Mouse (Mus musculus) mouse trophoblast stem cell (cell line): ENCODE results near the gene Gm42372.

Experiments
- in situ Hi-C, 2 experiments: fragments of 300-500 bp; cut with MseI, MboI; formaldehyde crosslinking; loops; 2 replicates in 1 of 2; 3 replicates in 1 of 2; pipeline ENCODE4 v1.15.1; 2025

Gene Gm42372

GRCm38 (mm10) chr7:16956410-16957265 lies 26.2 kb upstream of the Gm42372 start:
- in situ Hi-C loops, result no loop called here

GRCm38 (mm10) chr7:16959539-16960187 lies 23.2 kb upstream of the Gm42372 start, which contains the start of gene Pnmal1:
Pnmal1 (plus strand) TSS chr7:16959679.
- in situ Hi-C loops, result loop anchor here in 1 of 2 experiments (5.0 kb wide), 1 partner anchor 38 kb away; no protein-coding TSS in a partner anchor

GRCm38 (mm10) chr7:16961678-16962077 lies 21.2 kb upstream of the Gm42372 start:
- in situ Hi-C loops, result loop anchor here in 1 of 2 experiments (5.0 kb wide), 1 partner anchor 36 kb away; no protein-coding TSS in a partner anchor

GRCm38 (mm10) chr7:16968414-16968813 lies 14.5 kb upstream of the Gm42372 start:
- in situ Hi-C loops, result no loop called here

- in situ Hi-C loops, result no loop called here
These were observed 11.7 kb upstream of the Gm42372 start for GRCm38 (mm10) chr7:16971160-16971559.

GRCm38 (mm10) chr7:16974018-16974417 lies 8.9 kb upstream of the Gm42372 start:
- in situ Hi-C loops, result no loop called here

GRCm38 (mm10) chr7:16976298-16976697 lies 6.6 kb upstream of the Gm42372 start:
- in situ Hi-C loops, result no loop called here

- in situ Hi-C loops, result no loop called here
These were observed 4.7 kb upstream of the Gm42372 start for GRCm38 (mm10) chr7:16978173-16978572.

- in situ Hi-C loops, result no loop called here
These were observed 4.3 kb upstream of the Gm42372 start for GRCm38 (mm10) chr7:16978593-16978992.

GRCm38 (mm10) chr7:16980348-16980747 lies 2.5 kb upstream of the Gm42372 start:
- in situ Hi-C loops, result no loop called here

GRCm38 (mm10) chr7:16987541-16988149 lies 4.8 kb downstream of the Gm42372 start:
- in situ Hi-C loops, result no loop called here

- in situ Hi-C loops, result no loop called here
These were observed 5.5 kb downstream of the Gm42372 start for GRCm38 (mm10) chr7:16988405-16988804.

GRCm38 (mm10) chr7:16990006-16990744 lies 7.3 kb downstream of the Gm42372 start:
- in situ Hi-C loops, result loop anchor here in 1 of 2 experiments (10.0 kb wide), 1 partner anchor 55 kb away; no protein-coding TSS in a partner anchor

- in situ Hi-C loops, result loop anchor here in 1 of 2 experiments (10.0 kb wide), 1 partner anchor 57 kb away; no protein-coding TSS in a partner anchor
These were observed 9.0 kb downstream of the Gm42372 start for GRCm38 (mm10) chr7:16991681-16992450.

- in situ Hi-C loops, result loop anchor here in 1 of 2 experiments (10.0 kb wide), 1 partner anchor 58 kb away; no protein-coding TSS in a partner anchor
These were observed 9.5 kb downstream of the Gm42372 start, which contains the start of gene Ccdc8 for GRCm38 (mm10) chr7:16992451-16992807. Ccdc8 (plus strand) TSS chr7:16992708.

GRCm38 (mm10) chr7:16993651-16994399 lies 10.9 kb downstream of the Gm42372 start:
- in situ Hi-C loops, result loop anchor here in 1 of 2 experiments (10.0 kb wide), 1 partner anchor 59 kb away; no protein-coding TSS in a partner anchor

- in situ Hi-C loops, result loop anchor here in 1 of 2 experiments (10.0 kb wide), 1 partner anchor 60 kb away; no protein-coding TSS in a partner anchor
These were observed 11.5 kb downstream of the Gm42372 start for GRCm38 (mm10) chr7:16994400-16994799.

- in situ Hi-C loops, result loop anchor here (5.0 to 10.0 kb wide), 3 partner anchors 33 to 61 kb away; no protein-coding TSS in a partner anchor
These were observed 12.5 kb downstream of the Gm42372 start for GRCm38 (mm10) chr7:16995345-16995744.

GRCm38 (mm10) chr7:16999233-16999632 lies 16.3 kb downstream of the Gm42372 start:
- in situ Hi-C loops, result loop anchor here (5.0 to 10.0 kb wide), 3 partner anchors 37 to 64 kb away; no protein-coding TSS in a partner anchor
